Mouse (Mus musculus) neural tube, embryonic 15.5 days (tissue): Measurements from ENCODE around the gene Avpi1. TPM values are rescaled to one million over a fixed set of nuclear protein-coding genes. Genes with fewer than 3 reads are reported as not detected.
"Not testable (repeated sequence)": the region's sequence is repeated elsewhere in the genome, so short reads cannot be mapped to it uniquely, and the experiment has no call there.

Source experiments
- ATAC-seq: fragments of 200-750 bp; cut with Nextera tagmentation; 2 replicates; pipeline ENCODE4 v1.8.0; 2017; ENCODE audit warnings: mild to moderate bottlenecking, moderate TSS enrichment, moderate library complexity; ENCODE audit not compliant: low FRiP score
- H3K27ac ChIP-seq: fragments of 300-500 bp; sonication (generic); replicated peaks from 2 replicates; pipeline ENCODE4 v1.5.1; 2015; ENCODE audit warnings: mild to moderate bottlenecking, inconsistent platforms
- H3K27me3 ChIP-seq: fragments of 300-500 bp; sonication (generic); replicated peaks from 2 replicates; pipeline ENCODE4 v1.6.1; 2015; ENCODE audit warnings: inconsistent platforms
- H3K36me3 ChIP-seq: fragments of 300-500 bp; sonication (generic); 2 replicates; pipeline ENCODE4 v1.6.1; 2015; ENCODE audit warnings: inconsistent platforms
- H3K4me1 ChIP-seq: fragments of 300-500 bp; sonication (generic); 2 replicates; pipeline ENCODE4 v1.6.1; 2015; ENCODE audit warnings: inconsistent platforms
- H3K4me2 ChIP-seq: fragments of 300-500 bp; sonication (generic); 2 replicates; pipeline ENCODE4 v1.6.1; 2015; ENCODE audit warnings: inconsistent platforms, mild to moderate bottlenecking, moderate library complexity
- H3K4me3 ChIP-seq: fragments of 300-500 bp; sonication (generic); replicated peaks from 2 replicates; pipeline ENCODE4 v1.5.1; 2015; ENCODE audit warnings: mild to moderate bottlenecking, inconsistent platforms
- H3K9ac ChIP-seq: fragments of 300-500 bp; sonication (generic); replicated peaks from 2 replicates; pipeline ENCODE4 v1.6.1; 2015; ENCODE audit warnings: mild to moderate bottlenecking, inconsistent platforms
- H3K9me3 ChIP-seq: fragments of 300-500 bp; sonication (generic); replicated peaks from 2 replicates; pipeline ENCODE4 v1.6.1; 2016; ENCODE audit warnings: inconsistent platforms
- WGBS: fragments of 180-500 bp; shearing (Covaris S2); methylation state at CpG from one replicate; pipeline ENCODE4 v1.1.7; 2015; ENCODE audit warnings: mixed read lengths; 5-methylcytosine and 5-hydroxymethylcytosine counted together
- polyA plus RNA-seq: library from polyadenylated mRNA; unstranded; fragments of >200 nt; fragmentation: Nextera tagmentation; extraction: Ambion mirVana; gene quantifications from 2 replicates; pipeline ENCODE4 v1.2.1, GENCODE M21; 2015

The Avpi1 gene
- polyA plus RNA-seq, 1 experiment from 2014 or later = 11.1 TPM

DNA sequence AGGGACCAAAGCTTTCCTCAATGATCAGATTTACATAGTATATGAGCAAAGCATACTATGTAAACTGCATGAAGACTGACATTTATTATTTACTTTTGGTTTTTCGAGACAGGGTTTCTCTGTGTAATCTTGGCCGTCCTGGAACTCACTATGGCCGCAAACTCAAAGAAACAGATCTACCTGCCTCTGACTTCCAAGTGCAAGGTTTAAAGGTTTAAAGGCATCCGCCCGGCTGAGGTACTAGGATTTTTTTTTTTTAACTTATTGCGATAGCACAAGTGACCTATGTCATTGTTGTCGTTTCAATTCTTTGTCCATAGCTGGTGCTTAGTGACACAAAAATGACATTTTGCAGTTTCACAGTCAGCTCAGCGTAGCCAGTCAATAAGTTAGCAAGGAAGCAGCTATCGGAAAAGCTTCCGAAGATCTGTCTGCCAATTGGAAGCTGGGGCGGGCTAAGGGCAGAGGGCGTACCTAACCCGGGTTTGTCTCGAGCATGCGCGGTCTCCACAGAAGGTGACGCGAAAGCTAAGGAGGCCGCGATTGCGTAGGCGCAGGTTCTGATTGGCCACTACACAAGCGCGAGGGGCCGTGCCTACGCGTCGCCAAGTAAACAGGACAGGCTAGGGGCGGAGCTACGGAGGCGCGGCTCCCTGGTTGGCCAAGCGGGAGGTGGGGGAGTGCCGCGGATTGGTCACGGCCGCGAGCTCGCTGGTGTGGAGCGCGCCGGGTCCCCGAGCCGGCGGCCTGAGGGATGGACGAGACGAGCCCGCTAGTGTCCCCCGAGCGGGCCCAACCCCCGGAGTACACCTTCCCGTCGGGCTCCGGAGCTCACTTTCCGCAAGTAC, 38.9 kb downstream of the Avpi1 start, which contains the start of gene Pi4k2a:
Gene Pi4k2a, plus strand, starts transcription at position 723 of the 848 bp plus-strand sequence.
- H3K9ac ChIP-seq = peak within 1 kb of the TSS; percentile 82
- peak within 1 kb of the TSS; percentile 92 for H3K27ac ChIP-seq
- peaks cover 8% of the 10 kb centered on the region; the same call in 1 of the 2 replicates for H3K36me3 ChIP-seq
- H3K27me3 ChIP-seq = no peaks in the 10 kb centered on the region
- 2% methylated on average over 37 of the region's 55 CpGs for WGBS
- peak; percentile 97 for ATAC-seq
- peak within 1 kb of the TSS; percentile 99 for H3K4me3 ChIP-seq
- H3K4me1 ChIP-seq = peaks cover 46% of the 10 kb centered on the region
- H3K9me3 ChIP-seq = no peaks in the 10 kb centered on the region
- H3K4me2 ChIP-seq = peak within 1 kb of the TSS; percentile 85

DNA sequence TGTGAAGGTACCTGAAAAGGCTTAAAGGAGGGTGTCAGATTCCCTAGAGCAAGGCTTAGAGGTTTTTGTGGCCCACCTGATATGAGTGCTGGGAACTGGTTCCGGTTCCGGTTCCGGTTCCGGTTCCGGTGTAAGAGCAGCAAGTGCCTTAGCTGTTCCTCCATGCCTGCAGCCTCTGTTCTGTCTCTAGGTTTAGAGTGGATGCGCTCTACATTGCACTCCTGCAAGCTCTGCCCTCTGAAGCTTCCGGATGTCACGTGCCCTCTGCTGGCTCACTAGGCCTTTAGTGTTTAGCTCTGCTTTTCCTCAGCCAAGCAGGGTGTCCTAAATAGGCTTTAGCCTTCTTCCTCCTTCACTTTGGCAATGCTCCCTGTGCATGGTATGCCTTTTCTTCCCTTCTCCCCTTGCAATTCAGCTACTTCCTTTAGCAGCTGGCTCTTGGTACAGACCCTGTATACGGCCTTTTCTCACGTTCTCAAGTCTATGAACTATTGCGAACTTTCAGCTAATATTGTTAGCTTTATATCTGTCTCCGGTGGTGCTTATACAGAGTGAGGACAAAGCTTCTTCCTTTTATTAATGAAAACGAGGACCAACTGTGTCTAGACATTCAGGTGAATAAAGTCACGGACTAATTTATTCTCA, 39.6 kb downstream of the Avpi1 start:
- Histone ChIP-seq H3K27ac (peak overlapping the region; percentile 85), H3K36me3 (peaks cover 5% of the 10 kb centered on the region; the same call in 1 of the 2 replicates), H3K9me3 (no peaks in the 10 kb centered on the region), H3K4me1 (peaks cover 45% of the 10 kb centered on the region), H3K27me3 (no peaks in the 10 kb centered on the region), H3K4me2 (peak overlapping the region; percentile 85), H3K4me3 (peak overlapping the region; percentile 99), H3K9ac (peak overlapping the region; percentile 47)
- WGBS = 21% methylated on average over 14 of the region's 14 CpGs
- ATAC-seq = no peak

DNA sequence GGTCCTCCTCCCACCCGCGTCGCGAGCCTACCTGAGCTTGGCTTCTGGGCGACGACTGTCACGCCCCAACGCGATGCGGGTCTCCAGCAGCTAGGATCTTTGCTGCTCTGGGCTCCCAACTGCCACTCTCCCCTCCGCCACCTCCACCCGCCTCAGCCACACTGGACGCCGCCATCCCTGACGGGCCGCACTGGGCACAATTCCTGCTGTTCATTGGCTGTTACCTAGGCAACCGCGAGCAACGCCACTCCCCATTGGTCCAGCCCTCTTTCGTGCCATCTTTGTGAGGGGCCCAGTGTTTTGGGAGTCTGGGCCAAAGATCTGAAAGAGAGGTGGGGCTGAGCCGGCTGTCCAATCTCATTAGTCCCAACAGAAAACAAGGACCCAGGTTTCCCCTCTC, 42.7 kb downstream of the Avpi1 start, which contains the start of gene Morn4:
Gene Morn4, minus strand, starts transcription at position 192 of the 400 bp plus-strand sequence.
- WGBS = under 1% methylated on average over 21 of the region's 21 CpGs

DNA sequence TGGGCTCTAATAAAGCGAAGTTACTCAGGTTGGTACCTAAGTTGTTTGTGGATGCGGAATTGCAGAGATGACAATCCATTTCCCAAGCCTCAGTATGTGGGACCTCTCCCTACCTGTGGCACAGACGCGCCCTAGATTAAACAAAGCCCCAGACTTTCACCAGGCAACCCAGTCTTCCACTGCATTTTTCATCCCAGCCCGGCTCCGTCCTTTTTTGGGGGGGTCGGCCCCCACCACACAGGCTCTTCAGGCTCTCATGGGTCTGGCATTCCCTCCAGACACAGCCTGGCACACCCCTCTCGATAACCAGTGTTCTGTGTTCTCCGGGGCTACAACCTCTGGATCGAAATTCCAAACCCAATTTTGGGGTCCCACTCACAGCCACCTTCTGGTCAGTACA, 43.2 kb downstream of the Avpi1 start:
- no peak for ATAC-seq
- peak overlapping the region; percentile 84 for H3K4me3 ChIP-seq
- peaks cover 23% of the 10 kb centered on the region for H3K4me1 ChIP-seq
- H3K36me3 ChIP-seq = no peaks in the 10 kb centered on the region
- H3K27me3 ChIP-seq = no peaks in the 10 kb centered on the region
- peak overlapping the region; percentile 79 for H3K27ac ChIP-seq
- no peaks in the 10 kb centered on the region for H3K9me3 ChIP-seq
- H3K9ac ChIP-seq = peak overlapping the region; percentile 73
- peak overlapping the region; percentile 88 for H3K4me2 ChIP-seq
- 9% methylated on average over 10 of the region's 10 CpGs for WGBS

More for the DNA sequence above, 42.7 kb downstream of the Avpi1 start, which contains the start of gene Morn4:
- Histone ChIP-seq H3K36me3 (no peaks in the 10 kb centered on the region), H3K4me1 (peaks cover 27% of the 10 kb centered on the region), H3K9ac (peak within 1 kb of the TSS; percentile 73), H3K27ac (peak within 1 kb of the TSS; percentile 79), H3K9me3 (no peaks in the 10 kb centered on the region), H3K4me2 (peak within 1 kb of the TSS; percentile 88), H3K4me3 (peak within 1 kb of the TSS; percentile 84), H3K27me3 (no peaks in the 10 kb centered on the region)
- peak; percentile 84 for ATAC-seq

DNA sequence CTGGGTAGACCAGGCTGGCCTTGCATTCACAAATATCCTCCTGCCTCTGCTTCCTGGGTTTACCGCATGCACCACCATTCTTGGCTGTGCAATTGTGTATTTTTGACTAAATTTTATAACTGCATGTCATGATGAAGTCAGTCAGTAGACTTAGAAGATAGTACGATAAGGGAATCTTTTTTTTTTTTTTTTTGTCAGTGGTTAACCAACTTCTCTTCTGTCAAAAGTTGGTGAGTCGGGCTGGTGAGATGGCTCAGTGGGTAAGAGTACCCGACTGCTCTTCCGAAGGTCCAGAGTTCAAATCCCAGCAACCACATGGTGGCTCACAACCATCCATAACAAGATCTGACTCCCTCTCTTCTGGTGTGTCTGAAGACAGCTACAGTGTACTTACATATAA, 47.2 kb downstream of the Avpi1 start:
- peaks cover 11% of the 10 kb centered on the region for H3K4me1 ChIP-seq
- 94% methylated on average over 5 of the region's 5 CpGs for whole genome bisulfite sequencing
- not testable (repeated sequence) for H3K9me3 ChIP-seq

DNA sequence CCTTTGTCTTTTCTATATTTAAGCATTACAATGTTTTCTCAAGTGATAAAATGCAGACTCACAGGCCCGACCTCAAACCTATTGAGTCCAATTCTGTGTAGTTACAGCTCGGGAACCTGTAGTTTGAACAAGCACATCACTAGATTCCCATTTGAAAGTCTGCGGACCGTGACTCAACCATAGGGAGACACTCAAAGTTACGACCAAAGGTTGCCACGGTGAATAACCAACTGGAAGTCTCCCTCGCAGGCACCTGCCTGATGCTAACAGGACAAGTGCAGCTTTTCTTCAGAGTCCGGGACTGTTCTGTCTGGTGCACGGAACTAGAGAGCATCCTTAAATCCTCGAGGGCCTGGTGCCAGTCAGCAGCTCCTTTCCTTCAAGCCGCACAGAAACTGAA, 48.4 kb downstream of the Avpi1 start:
- no peak overlapping the region for H3K27ac ChIP-seq
- no peak overlapping the region for H3K4me3 ChIP-seq
- 64% methylated on average over 11 of the region's 11 CpGs for WGBS
- no peaks in the 10 kb centered on the region for H3K27me3 ChIP-seq
- peaks cover 25% of the 10 kb centered on the region for H3K36me3 ChIP-seq
- H3K9me3 ChIP-seq = no peaks in the 10 kb centered on the region
- peaks cover 4% of the 10 kb centered on the region; the same call in 1 of the 2 replicates for H3K4me1 ChIP-seq
- H3K9ac ChIP-seq = no peak overlapping the region
- H3K4me2 ChIP-seq = no peak overlapping the region
- no peak for ATAC-seq

More for the DNA sequence above, 47.2 kb downstream of the Avpi1 start:
- ATAC-seq, H3K9ac ChIP-seq, H3K27ac ChIP-seq, H3K4me3 ChIP-seq, H3K27me3 ChIP-seq, H3K4me2 ChIP-seq: not testable (repeated sequence)
- H3K36me3 ChIP-seq = peaks cover 14% of the 10 kb centered on the region

DNA sequence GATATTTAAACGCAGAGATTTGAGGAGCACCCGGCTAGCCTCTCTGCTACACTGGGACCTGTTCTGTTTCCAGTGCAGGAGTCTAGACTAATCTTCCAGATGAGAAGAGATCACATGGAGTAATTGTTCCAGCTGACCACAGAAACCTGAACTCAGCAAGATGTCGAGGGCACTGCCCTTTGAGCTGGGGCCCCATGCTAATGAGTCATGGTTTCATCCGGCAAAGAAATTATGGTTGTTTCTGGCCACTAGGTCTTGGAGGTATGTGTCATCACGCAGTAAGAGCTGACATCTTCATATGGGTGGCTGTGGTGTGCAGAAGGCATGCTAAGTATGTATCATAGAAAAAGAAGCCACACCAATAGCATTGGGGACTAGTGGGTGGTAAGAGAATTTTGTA, 48.9 kb downstream of the Avpi1 start:
- H3K4me3 ChIP-seq = no peak overlapping the region
- H3K9ac ChIP-seq = no peak overlapping the region
- ATAC-seq = no peak
- H3K27me3 ChIP-seq = no peaks in the 10 kb centered on the region
- 84% methylated on average over 5 of the region's 5 CpGs for WGBS
- H3K36me3 ChIP-seq = peaks cover 30% of the 10 kb centered on the region
- H3K4me2 ChIP-seq = no peak overlapping the region
- H3K9me3 ChIP-seq = no peaks in the 10 kb centered on the region
- no peak overlapping the region for H3K27ac ChIP-seq
- H3K4me1 ChIP-seq = 0 out of 2 replicates have a peak, but pooled peaks cover 2% of the 10 kb centered on the region

DNA sequence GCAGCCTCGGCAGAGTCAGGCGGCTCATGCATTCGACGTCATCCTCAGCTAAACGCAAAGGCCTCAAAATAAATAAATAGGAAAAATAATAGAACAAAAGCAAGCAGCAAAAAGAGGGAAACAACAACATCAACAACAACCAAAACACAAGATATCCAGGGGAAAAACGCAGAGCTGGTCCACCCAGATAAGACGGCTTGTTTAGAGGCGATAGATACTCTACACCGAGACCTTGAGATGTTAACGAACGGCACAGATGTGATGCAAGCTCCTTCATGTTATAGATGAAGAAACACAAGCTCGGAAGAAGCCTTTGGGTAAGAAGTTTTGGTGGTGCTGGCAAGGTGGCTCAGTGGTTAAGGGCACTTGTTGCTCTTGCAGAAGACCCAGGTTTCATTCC, 49.9 kb downstream of the Avpi1 start:
- WGBS = 94% methylated on average over 12 of the region's 12 CpGs
- Histone ChIP-seq H3K4me3 (no peak overlapping the region), H3K4me1 (no peaks in the 10 kb centered on the region), H3K4me2 (no peak overlapping the region), H3K27me3 (no peaks in the 10 kb centered on the region), H3K27ac (no peak overlapping the region), H3K9me3 (no peaks in the 10 kb centered on the region), H3K9ac (no peak overlapping the region), H3K36me3 (peaks cover 40% of the 10 kb centered on the region)
- ATAC-seq = no peak

DNA sequence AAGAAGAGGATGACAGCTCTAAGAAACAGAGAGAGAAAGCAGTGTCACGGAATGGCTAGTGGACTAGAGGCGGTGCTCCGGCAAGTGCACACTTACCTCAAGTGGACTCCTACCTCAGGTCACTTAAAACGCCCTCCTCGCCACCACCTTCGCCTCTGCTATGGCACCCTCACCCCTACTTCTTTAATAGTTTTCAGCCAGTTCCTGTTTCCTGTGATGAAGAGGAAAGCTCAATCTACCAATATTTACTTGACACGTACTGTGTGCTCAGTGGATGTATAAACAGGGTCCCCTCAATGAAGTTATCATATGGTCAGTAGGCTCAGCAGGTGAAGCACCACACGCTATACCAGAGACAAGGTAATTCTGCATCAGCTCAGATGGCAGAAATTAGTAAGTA, 50.3 kb downstream of the Avpi1 start:
- no peak overlapping the region for H3K27ac ChIP-seq
- no peaks in the 10 kb centered on the region for H3K4me1 ChIP-seq
- H3K9ac ChIP-seq = no peak overlapping the region
- H3K36me3 ChIP-seq = peaks cover 43% of the 10 kb centered on the region
- ATAC-seq = no peak
- H3K4me2 ChIP-seq = no peak overlapping the region
- H3K4me3 ChIP-seq = no peak overlapping the region
- no peaks in the 10 kb centered on the region for H3K27me3 ChIP-seq
- WGBS = 96% methylated on average over 8 of the region's 8 CpGs
- H3K9me3 ChIP-seq = no peaks in the 10 kb centered on the region

DNA sequence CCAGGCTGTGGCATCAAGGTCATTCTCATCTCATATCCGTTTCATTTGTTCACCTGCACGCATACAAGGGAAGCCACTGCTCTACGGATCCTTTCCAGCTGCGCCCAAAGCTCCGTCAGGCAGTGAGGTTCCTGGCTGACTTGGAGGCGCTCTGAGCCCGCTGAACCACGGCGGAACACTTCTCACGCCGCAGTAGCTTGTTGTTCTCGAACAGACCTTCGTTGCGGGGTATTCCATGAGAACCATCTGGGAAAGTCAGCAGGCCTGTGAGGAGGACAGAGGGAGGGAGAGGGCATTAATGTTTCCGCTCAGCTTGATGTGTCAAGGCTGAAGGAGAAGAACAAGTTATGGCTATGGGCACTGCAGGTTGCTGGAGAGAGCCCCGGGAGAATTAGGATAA, 52.9 kb downstream of the Avpi1 start:
- Histone ChIP-seq H3K27ac (no peak overlapping the region), H3K9ac (no peak overlapping the region), H3K36me3 (peaks cover 48% of the 10 kb centered on the region), H3K27me3 (no peaks in the 10 kb centered on the region), H3K4me2 (no peak overlapping the region), H3K9me3 (no peaks in the 10 kb centered on the region), H3K4me3 (no peak overlapping the region), H3K4me1 (no peaks in the 10 kb centered on the region)
- no peak for ATAC-seq
- WGBS = 88% methylated on average over 16 of the region's 16 CpGs

DNA sequence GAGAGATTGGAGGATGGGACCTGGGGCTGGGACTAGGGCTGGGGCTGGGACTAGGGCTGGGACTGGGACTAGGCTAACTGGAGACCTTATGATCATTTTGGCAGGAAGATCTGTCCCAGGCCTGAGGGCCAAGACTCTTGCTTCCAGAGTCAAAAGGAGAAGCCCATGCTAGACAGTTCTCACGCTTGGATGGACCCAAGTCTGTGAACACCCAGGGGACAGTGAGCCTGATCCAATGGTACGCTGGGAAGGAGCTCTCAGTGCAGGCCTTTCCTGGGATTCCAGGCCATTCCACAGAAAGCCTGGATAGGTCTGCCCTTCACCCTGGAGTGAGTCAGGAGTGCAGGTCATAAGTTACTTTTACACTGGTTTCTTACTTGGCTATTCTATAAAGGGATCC, 53.8 kb downstream of the Avpi1 start:
- no peak overlapping the region for H3K4me3 ChIP-seq
- no peak overlapping the region for H3K9ac ChIP-seq
- H3K27ac ChIP-seq = no peak overlapping the region
- H3K9me3 ChIP-seq = no peaks in the 10 kb centered on the region
- peaks cover 48% of the 10 kb centered on the region for H3K36me3 ChIP-seq
- H3K4me2 ChIP-seq = no peak overlapping the region
- H3K27me3 ChIP-seq = no peaks in the 10 kb centered on the region
- H3K4me1 ChIP-seq = no peaks in the 10 kb centered on the region
- no peak for ATAC-seq
- 83% methylated on average over 2 of the region's 2 CpGs for WGBS
